Mouse (Mus musculus): ENCODE results near the gene Ptprt.

- TF ChIP-seq POLR2A (IDR thresholded peaks at IDR 0.05; ENCODE audit: control insufficient read depth, extremely low read depth, insufficient read depth, low read length, poor library complexity) (no peak), CTCF (IDR thresholded peaks at IDR 0.05; ENCODE audit: borderline replicate concordance, control insufficient read depth, extremely low read depth, insufficient read depth, low read length, poor library complexity) (no peak)
Measured at GRCm38 (mm10) chr2:161625896-161626295, 1035.1 kb downstream of the Ptprt start.
